Mouse (Mus musculus) G1E (cell line): Measurements from ENCODE around the gene Slc9a2. TPM values are rescaled to one million over a fixed set of nuclear protein-coding genes. Genes with fewer than 3 reads are reported as not detected.

Experiments
- ATAC-seq: 2 replicates; pipeline ENCODE4 v1.8.0; 2016; ENCODE audit warnings: mild to moderate bottlenecking; ENCODE audit not compliant: insufficient number of reproducible peaks, poor library complexity, low FRiP score, severe bottlenecking; ENCODE audit errors: extremely low read depth
- DNase-seq: peaks from one replicate; pipeline ENCODE4 v3.0.0; 2012; ENCODE audit warnings: low spot score
- H3K27me3 ChIP-seq: 2 replicates; pipeline ENCODE4 v1.6.1; 2012; ENCODE audit warnings: mild to moderate bottlenecking, low read length, inconsistent platforms; ENCODE audit not compliant: insufficient read depth
- H3K36me3 ChIP-seq: replicated peaks from 2 replicates; pipeline ENCODE3; 2012; ENCODE audit warnings: mild to moderate bottlenecking, inconsistent platforms
- H3K4me1 ChIP-seq: 2 replicates; pipeline ENCODE4 v1.6.1; 2012; ENCODE audit warnings: low read depth, low read length, inconsistent platforms, mixed read lengths; ENCODE audit not compliant: insufficient read depth
- H3K4me3 ChIP-seq: 2 replicates; pipeline ENCODE4 v1.5.1; 2012; ENCODE audit warnings: low read depth, mild to moderate bottlenecking, inconsistent platforms, low read length, moderate library complexity, mixed read lengths
- H3K9me3 ChIP-seq: replicated peaks from 2 replicates; pipeline ENCODE4 v1.6.1; 2012; ENCODE audit warnings: inconsistent platforms
- CTCF ChIP-seq: IDR thresholded peaks from 2 replicates; pipeline ENCODE4 v1.5.1; 2012; ENCODE audit warnings: low read depth, low read length, inconsistent platforms, mixed read lengths
- GATA1 ChIP-seq: IDR thresholded peaks from 2 replicates; pipeline ENCODE4 v1.6.1; 2012; ENCODE audit warnings: borderline replicate concordance, low read length, inconsistent platforms, mixed read lengths
- GATA2 ChIP-seq: IDR thresholded peaks from 2 replicates; pipeline ENCODE4 v1.6.1; 2012; ENCODE audit warnings: low read depth, low read length, inconsistent platforms, borderline replicate concordance
- POLR2AphosphoS5 ChIP-seq: IDR thresholded peaks from 2 replicates; pipeline ENCODE4 v1.6.1; 2012; ENCODE audit warnings: low read depth, low read length, inconsistent platforms; ENCODE audit not compliant: insufficient replicate concordance
- TAL1 ChIP-seq: conservative IDR thresholded peaks from 2 replicates; pipeline ENCODE4 v1.6.1; 2012; ENCODE audit warnings: low read depth, low read length, inconsistent platforms, mixed read lengths
- polyA plus RNA-seq: library from polyadenylated mRNA; stranded (reverse); fragments of >175 nt; gene quantifications from 2 replicates; pipeline ENCODE4 v1.2.3, GENCODE M21; 2012
- total RNA-seq, 2 experiments: library from RNA; stranded (forward) in 1 of 2; stranded (reverse) in 1 of 2; fragments of 200-1000 nt in 1 of 2; fragments of >200 nt in 1 of 2; fragmentation: Nextera tagmentation in 1 of 2; gene quantifications; 2 replicates each; pipeline ENCODE4 v1.2.3; 2014 to 2017

Slc9a2 gene
- total and polyA plus RNA-seq, 3 experiments, result 0.27 TPM; not detected in 2

DNA sequence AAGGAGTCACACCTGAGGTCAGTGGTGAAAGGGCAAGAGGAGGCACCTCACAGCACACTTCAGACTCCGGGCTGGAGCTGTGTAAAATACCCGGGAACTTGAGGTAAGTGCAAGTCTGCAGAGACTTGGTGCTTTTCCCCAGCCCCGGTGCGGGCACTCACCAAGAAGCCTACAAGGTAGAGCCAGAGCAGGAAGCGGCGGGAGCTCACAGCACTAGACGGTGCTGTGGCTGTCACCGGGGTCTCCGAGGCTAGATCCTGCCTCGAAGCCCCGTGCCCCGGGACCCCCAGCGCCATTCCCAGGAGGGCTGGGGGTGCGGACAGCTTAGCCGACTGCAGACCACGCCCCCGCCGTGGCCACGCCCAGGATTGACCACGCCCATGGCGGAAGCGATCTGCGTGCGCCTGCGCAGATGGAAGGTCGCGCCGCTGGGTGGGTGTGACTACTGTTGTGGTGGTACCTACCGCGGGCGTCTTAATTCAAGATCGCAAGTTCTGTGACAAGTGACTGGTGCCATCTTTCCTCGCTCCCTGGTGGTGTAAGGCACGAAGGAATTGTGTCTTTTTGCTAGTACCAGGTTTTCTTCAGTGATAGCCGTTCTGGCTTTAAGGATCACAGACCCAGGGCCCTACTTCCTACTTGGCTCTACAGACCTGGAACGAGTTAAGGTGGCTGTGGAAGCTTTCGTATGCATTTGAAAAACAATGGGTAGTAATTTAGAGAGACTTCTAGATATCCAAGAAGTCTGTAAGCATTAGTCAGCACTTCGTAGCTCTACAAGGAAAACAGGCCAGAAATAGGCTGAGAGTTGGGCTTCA is 110.2 kb downstream of the Slc9a2 start, which contains the start of gene Mfsd9:
TSS of gene Mfsd9 (minus strand) at position 364 of the 818 bp plus-strand sequence.
- Histone ChIP-seq H3K4me3 (peak within 1 kb of the TSS; percentile 84), H3K9me3 (no peaks in the 10 kb centered on the region), H3K36me3 (peaks cover 8% of the 10 kb centered on the region), H3K4me1 (peaks cover 18% of the 10 kb centered on the region), H3K27me3 (peaks cover 2% of the 10 kb centered on the region; the same call in 1 of the 2 replicates)
- DNase-seq, result peak; percentile 89
- peak; percentile 81 for ATAC-seq
- TF ChIP-seq CTCF (no peak), TAL1 (no peak), POLR2AphosphoS5 (no peak), GATA2 (no peak), GATA1 (no peak)

GRCm38 (mm10) chr1:40795508-40795907 is 115.1 kb downstream of the Slc9a2 start:
- ATAC-seq (no peak), DNase-seq (no peak)
- Histone ChIP-seq H3K4me3 (no peak overlapping the region), H3K36me3 (no peaks in the 10 kb centered on the region), H3K4me1 (peaks cover 4% of the 10 kb centered on the region), H3K27me3 (peaks cover 4% of the 10 kb centered on the region), H3K9me3 (no peaks in the 10 kb centered on the region)
- TF ChIP-seq POLR2AphosphoS5 (no peak), TAL1 (no peak), CTCF (no peak), GATA2 (no peak), GATA1 (no peak)

GRCm38 (mm10) chr1:40797348-40797747 is 117.0 kb downstream of the Slc9a2 start:
- DNase-seq, result peak; percentile 70
- Histone ChIP-seq H3K4me1 (no peaks in the 10 kb centered on the region), H3K27me3 (peaks cover 4% of the 10 kb centered on the region), H3K36me3 (no peaks in the 10 kb centered on the region), H3K9me3 (no peaks in the 10 kb centered on the region), H3K4me3 (no peak overlapping the region)
- TF ChIP-seq GATA1, result no peak
- no peak for TF ChIP-seq GATA2
- no peak for TF ChIP-seq POLR2AphosphoS5
- peak; percentile 93 for TF ChIP-seq CTCF
- TF ChIP-seq TAL1, result no peak
- peak; percentile 88 for ATAC-seq

DNA sequence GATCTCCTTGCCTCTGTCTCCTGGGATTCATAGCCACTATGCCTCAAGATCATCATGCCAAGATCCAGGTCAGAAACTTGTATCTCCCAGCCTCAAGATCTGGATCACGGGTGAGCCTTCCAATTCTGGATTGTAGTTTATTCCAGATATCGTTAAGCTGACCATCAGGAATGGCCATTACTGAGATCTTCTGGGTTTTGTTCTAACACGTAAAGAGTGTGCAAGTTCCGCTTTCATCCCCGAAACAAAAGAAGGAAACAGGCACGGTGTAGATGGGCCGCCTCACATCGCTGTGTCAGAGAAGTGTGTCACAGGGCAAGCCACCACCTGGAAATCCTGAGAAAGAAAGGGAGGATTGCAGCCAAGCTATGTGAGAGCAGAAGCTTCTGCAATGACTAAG is 118.7 kb downstream of the Slc9a2 start:
- no peaks in the 10 kb centered on the region for H3K9me3 ChIP-seq
- DNase-seq, result no peak

GRCm38 (mm10) chr1:40800908-40801307 is 120.5 kb downstream of the Slc9a2 start:
- peaks cover 2% of the 10 kb centered on the region for H3K27me3 ChIP-seq
- no peaks in the 10 kb centered on the region for H3K9me3 ChIP-seq
- no peak overlapping the region for H3K4me3 ChIP-seq
- DNase-seq, result no peak
- no peak for ATAC-seq
- TF ChIP-seq GATA1 (no peak), CTCF (no peak), POLR2AphosphoS5 (no peak), TAL1 (no peak), GATA2 (no peak)
- no peaks in the 10 kb centered on the region for H3K36me3 ChIP-seq
- H3K4me1 ChIP-seq, result no peaks in the 10 kb centered on the region

More for the DNA sequence above, 118.7 kb downstream of the Slc9a2 start:
- Histone ChIP-seq H3K4me3 (no peak overlapping the region), H3K27me3 (peaks cover 4% of the 10 kb centered on the region), H3K4me1 (no peaks in the 10 kb centered on the region), H3K36me3 (no peaks in the 10 kb centered on the region)
- ATAC-seq, result no peak
- TF ChIP-seq GATA2, result no peak
- TF ChIP-seq CTCF, result no peak
- TF ChIP-seq POLR2AphosphoS5, result no peak
- TF ChIP-seq TAL1, result no peak
- TF ChIP-seq GATA1, result no peak

- DNase-seq (peak; percentile 9), ATAC-seq (no peak; the same call in 1 of the 2 replicates)
- Histone ChIP-seq H3K36me3 (no peaks in the 10 kb centered on the region), H3K4me3 (no peak overlapping the region), H3K4me1 (no peaks in the 10 kb centered on the region), H3K9me3 (no peaks in the 10 kb centered on the region), H3K27me3 (peaks cover 2% of the 10 kb centered on the region)
- peak; percentile 85 for TF ChIP-seq CTCF
- no peak for TF ChIP-seq TAL1
- no peak for TF ChIP-seq POLR2AphosphoS5
These were observed 122.4 kb downstream of the Slc9a2 start for GRCm38 (mm10) chr1:40802759-40803158.
